Mouse (Mus musculus): Measurements from ENCODE around the gene Slc44a2. TPM values are rescaled to one million over a fixed set of nuclear protein-coding genes. Genes with fewer than 3 reads are reported as not detected.
A peak's percentile ranks its signal among the peaks of the same experiment; 100 is the strongest.

Gene Slc44a2
- polyA plus RNA-seq (2016; fragmentation: Nextera tagmentation; extraction: Ambion mirVana) = 78.4 and 85.2 TPM in 2 replicates

DNA sequence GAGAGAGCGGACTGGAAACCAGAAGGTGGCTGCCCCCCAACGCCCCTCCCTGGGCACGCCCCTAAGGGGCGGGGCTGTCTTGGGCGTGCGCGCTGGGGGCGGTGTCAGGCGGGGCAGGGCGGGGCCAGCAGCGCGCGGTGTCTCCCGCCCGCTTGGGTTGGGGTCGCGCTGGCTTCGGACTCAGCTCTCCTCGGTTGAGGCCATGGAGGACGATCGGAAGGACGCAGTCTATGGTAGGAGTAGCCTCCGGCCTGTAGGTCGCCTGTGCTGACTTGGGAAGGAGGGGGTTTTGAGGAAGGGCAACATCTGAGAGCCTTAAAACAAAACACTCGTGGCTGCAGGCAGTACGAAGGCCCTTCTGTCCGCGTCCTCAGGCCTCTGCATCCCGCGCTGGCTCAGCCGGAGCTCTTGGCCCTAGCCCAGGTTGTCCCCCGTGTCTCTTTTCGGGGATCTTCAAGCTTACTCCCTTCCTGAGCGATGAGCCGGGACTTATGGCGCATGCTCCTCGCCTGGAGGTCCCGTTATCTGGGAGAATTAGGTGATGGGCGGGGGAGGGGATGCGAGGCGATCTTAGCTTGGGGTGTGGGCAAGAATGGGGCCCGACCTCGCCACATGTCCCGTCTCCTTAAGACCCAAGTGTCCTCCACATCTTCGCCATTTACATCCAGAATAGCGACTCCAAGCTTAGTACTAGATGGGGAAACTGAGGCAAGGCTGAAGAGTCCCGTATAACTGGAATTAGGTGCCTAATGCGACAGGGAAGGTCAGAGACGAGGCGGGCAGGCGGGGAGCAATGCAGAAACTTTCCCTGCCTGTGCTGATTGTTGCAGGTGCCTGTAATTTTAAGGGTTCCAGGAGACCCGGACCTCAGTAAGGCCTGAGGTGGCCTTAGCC is at the start of gene Slc44a2:
Slc44a2 (plus strand) TSS at position 80 of the 894 bp plus-strand sequence.
- Histone ChIP-seq H3K4me3 (peak within 1 kb of the TSS; percentile 80), H3K9me3 (no peaks in the 10 kb centered on the region), H3K9ac (peak within 1 kb of the TSS; percentile 78), H3K27me3 (replicated peaks) (no peaks in the 10 kb centered on the region), H3K4me1 (peaks cover 24% of the 10 kb centered on the region), H3K4me2 (replicated peaks) (peak within 1 kb of the TSS; percentile 92), H3K27ac (no peak within 1 kb of the TSS), H3K36me3 (peaks cover 3% of the 10 kb centered on the region; the same call in 1 of the 2 replicates)
- WGBS = under 1% methylated on average over 52 of the region's 52 CpGs
- peak; percentile 93 for ATAC-seq (ENCODE audit: low FRiP score, low read depth)

GRCm38 (mm10) chr9:21272391-21272790 is 48.1 kb upstream of the Slc44a2 start:
- H3K9me3 ChIP-seq = no peaks in the 10 kb centered on the region
- H3K4me3 ChIP-seq = no peak overlapping the region
- no peaks in the 10 kb centered on the region for H3K4me1 ChIP-seq
- peaks cover 90% of the 10 kb centered on the region for H3K36me3 ChIP-seq
- no peak overlapping the region for H3K27ac ChIP-seq
- H3K9ac ChIP-seq = no peak overlapping the region
- no peak overlapping the region for H3K4me2 ChIP-seq (replicated peaks)
- WGBS = 91% methylated on average over 9 of the region's 9 CpGs
- H3K27me3 ChIP-seq (replicated peaks) = no peaks in the 10 kb centered on the region
- ATAC-seq (ENCODE audit: low FRiP score, low read depth) = no peak

DNA sequence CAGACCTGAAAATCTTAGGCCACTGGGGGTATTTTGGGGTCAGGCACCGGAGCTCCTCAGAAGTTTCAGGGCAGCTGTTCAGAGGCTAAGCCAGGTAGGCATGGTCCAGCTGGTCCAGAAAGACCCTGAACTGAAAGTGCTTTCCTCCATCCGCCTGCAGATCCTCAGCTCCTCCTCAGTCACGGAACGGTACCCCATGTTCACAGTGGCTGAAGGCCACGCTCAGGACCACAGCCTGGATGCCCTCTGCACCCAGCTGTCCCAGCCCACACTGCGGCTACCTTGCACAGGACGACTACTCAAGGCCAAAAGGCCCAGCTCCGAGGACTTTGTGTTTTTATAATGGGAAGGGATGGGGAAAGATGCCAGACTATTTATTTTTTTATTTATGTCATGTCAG is 47.4 kb upstream of the Slc44a2 start:
- WGBS = 88% methylated on average over 8 of the region's 8 CpGs
- Histone ChIP-seq H3K4me2 (replicated peaks) (no peak overlapping the region), H3K9me3 (no peaks in the 10 kb centered on the region), H3K4me1 (no peaks in the 10 kb centered on the region), H3K36me3 (peaks cover 96% of the 10 kb centered on the region), H3K4me3 (no peak overlapping the region), H3K27me3 (replicated peaks) (no peaks in the 10 kb centered on the region), H3K9ac (no peak overlapping the region), H3K27ac (no peak overlapping the region)
- no peak for ATAC-seq (ENCODE audit: low FRiP score, low read depth)

DNA sequence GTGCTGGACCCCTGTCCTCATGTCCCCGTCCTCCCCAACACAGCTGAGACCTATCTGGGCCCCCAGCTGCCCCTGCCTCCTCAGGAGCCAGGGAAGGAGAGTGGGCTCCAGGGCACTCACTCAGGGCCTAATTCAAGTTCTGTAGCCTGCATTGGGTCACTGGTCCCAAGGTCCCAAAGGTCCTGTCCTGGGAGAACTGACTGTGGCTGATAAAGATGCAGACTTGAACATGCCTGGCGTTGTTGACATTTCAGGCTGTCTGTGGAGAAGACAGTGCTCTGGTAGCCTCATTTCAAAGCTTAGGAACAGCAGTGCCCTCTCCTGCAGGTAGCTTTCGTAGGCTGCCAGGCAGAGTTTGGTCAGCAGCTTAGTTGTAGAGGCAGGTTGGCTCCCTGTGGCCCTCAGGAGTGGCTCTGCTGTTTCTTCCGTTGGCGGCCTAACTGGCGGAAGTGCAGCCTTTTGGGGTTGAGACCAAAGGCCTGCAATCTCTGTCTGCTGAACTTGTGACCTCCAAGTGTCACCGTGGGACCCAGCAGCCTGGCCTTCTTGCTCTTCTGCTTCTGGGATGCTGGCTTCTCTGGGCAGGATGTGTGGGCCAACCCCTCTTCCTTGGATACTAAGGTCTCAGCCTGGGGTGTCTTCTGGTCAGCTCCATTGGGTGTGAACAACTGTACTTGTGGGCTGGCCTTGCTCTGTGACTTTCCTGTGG is 46.8 kb upstream of the Slc44a2 start:
- ATAC-seq (ENCODE audit: low FRiP score, low read depth) = no peak
- H3K4me2 ChIP-seq (replicated peaks) = no peak overlapping the region
- no peak overlapping the region for H3K4me3 ChIP-seq
- H3K36me3 ChIP-seq = peaks cover 92% of the 10 kb centered on the region
- no peaks in the 10 kb centered on the region for H3K27me3 ChIP-seq (replicated peaks)
- 89% methylated on average over 7 of the region's 7 CpGs for WGBS
- H3K27ac ChIP-seq = no peak overlapping the region
- H3K9me3 ChIP-seq = no peaks in the 10 kb centered on the region
- no peak overlapping the region for H3K9ac ChIP-seq
- no peaks in the 10 kb centered on the region for H3K4me1 ChIP-seq

GRCm38 (mm10) chr9:21274336-21274735 is 46.2 kb upstream of the Slc44a2 start:
- WGBS = 97% methylated on average over 3 of the region's 3 CpGs
- Histone ChIP-seq H3K9me3 (no peaks in the 10 kb centered on the region), H3K4me3 (no peak overlapping the region), H3K4me2 (replicated peaks) (no peak overlapping the region), H3K27ac (no peak overlapping the region), H3K27me3 (replicated peaks) (no peaks in the 10 kb centered on the region), H3K9ac (no peak overlapping the region), H3K4me1 (no peaks in the 10 kb centered on the region), H3K36me3 (peaks cover 90% of the 10 kb centered on the region)
- ATAC-seq (ENCODE audit: low FRiP score, low read depth) = no peak

DNA sequence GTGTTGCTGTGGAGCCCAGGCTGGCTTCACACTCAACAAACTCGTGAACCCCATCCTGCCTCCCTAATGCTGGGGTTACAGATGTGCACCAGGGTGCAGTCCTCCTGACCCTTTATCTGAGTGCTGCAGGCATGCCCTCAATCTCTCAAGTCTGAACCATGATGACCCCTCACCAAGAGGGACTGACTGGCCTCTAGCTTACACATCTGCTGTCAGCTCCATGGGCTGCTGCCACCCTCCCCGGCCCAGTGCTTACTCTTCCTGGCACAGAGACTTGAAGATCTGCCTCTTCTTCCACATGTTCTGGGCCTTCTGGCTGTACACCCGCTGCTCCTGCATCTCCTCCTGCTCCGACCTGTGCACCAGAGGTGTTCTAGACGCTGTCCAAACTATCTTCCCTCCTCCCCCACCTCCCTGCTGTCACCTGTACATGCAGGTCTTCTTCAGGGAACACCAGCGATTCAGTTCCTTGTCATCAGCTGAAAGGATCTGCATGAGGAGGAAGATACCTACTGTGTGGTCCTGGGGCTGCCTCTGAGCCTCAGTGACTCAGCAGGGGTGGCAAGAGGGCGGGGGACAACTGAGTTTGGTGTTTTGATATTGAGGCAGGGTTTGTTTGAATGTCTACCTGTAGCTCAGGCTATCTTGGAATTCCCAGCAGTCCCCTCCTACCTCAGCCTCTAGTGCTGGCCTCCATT is 45.3 kb upstream of the Slc44a2 start:
- Histone ChIP-seq H3K4me3 (no peak overlapping the region), H3K9me3 (no peaks in the 10 kb centered on the region), H3K27me3 (replicated peaks) (no peaks in the 10 kb centered on the region), H3K4me1 (no peaks in the 10 kb centered on the region), H3K9ac (no peak overlapping the region), H3K4me2 (replicated peaks) (no peak overlapping the region), H3K27ac (no peak overlapping the region), H3K36me3 (peaks cover 91% of the 10 kb centered on the region)
- 87% methylated on average over 7 of the region's 7 CpGs for WGBS
- ATAC-seq (ENCODE audit: low FRiP score, low read depth) = no peak

- no peak for ATAC-seq (ENCODE audit: low FRiP score, low read depth)
- H3K4me2 ChIP-seq (replicated peaks) = no peak overlapping the region
- H3K4me3 ChIP-seq = no peak overlapping the region
- peaks cover 89% of the 10 kb centered on the region for H3K36me3 ChIP-seq
- H3K4me1 ChIP-seq = no peaks in the 10 kb centered on the region
- H3K27ac ChIP-seq = no peak overlapping the region
- H3K27me3 ChIP-seq (replicated peaks) = no peaks in the 10 kb centered on the region
- H3K9ac ChIP-seq = no peak overlapping the region
- no peaks in the 10 kb centered on the region for H3K9me3 ChIP-seq
- 92% methylated on average over 12 of the region's 12 CpGs for WGBS
Measured at GRCm38 (mm10) chr9:21275727-21276126, 44.8 kb upstream of the Slc44a2 start.

GRCm38 (mm10) chr9:21276307-21276706 is 44.2 kb upstream of the Slc44a2 start:
- no peak overlapping the region for H3K4me3 ChIP-seq
- no peaks in the 10 kb centered on the region for H3K27me3 ChIP-seq (replicated peaks)
- no peaks in the 10 kb centered on the region for H3K4me1 ChIP-seq
- WGBS = 90% methylated on average over 8 of the region's 8 CpGs
- no peak overlapping the region for H3K27ac ChIP-seq
- no peaks in the 10 kb centered on the region for H3K9me3 ChIP-seq
- H3K9ac ChIP-seq = no peak overlapping the region
- H3K4me2 ChIP-seq (replicated peaks) = no peak overlapping the region
- H3K36me3 ChIP-seq = peaks cover 89% of the 10 kb centered on the region
- ATAC-seq (ENCODE audit: low FRiP score, low read depth) = no peak

DNA sequence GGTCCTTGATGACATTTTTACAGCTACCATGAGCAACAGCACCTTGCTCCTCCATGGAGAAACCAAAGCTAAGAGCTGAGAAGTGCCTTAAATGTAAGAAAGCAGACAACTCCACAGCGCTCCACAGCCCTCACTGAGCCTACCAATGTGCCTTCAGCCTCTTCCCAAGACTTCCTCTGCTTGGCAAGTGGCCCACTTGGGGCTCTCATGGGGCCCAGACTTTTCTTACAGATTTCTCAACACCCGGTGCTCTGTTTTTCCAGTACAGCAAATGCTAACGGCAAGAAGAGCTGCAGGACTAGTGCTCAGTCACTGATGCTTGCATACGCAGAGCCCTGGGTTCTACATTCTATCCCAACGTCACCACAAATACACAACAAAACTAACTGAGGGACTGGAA is 42.7 kb upstream of the Slc44a2 start:
- Histone ChIP-seq H3K27ac (no peak overlapping the region), H3K9me3 (no peaks in the 10 kb centered on the region), H3K9ac (no peak overlapping the region), H3K27me3 (replicated peaks) (no peaks in the 10 kb centered on the region), H3K4me2 (replicated peaks) (no peak overlapping the region), H3K4me3 (no peak overlapping the region), H3K36me3 (peaks cover 84% of the 10 kb centered on the region), H3K4me1 (no peaks in the 10 kb centered on the region)
- 95% methylated on average over 5 of the region's 5 CpGs for WGBS
- ATAC-seq (ENCODE audit: low FRiP score, low read depth) = no peak

GRCm38 (mm10) chr9:21283591-21283990 is 36.9 kb upstream of the Slc44a2 start:
- ATAC-seq (ENCODE audit: low FRiP score, low read depth) = no peak
- peaks cover 16% of the 10 kb centered on the region for H3K4me1 ChIP-seq
- H3K9me3 ChIP-seq = no peaks in the 10 kb centered on the region
- no peak overlapping the region for H3K9ac ChIP-seq
- H3K36me3 ChIP-seq = peaks cover 49% of the 10 kb centered on the region
- H3K4me3 ChIP-seq = no peak overlapping the region
- H3K4me2 ChIP-seq (replicated peaks) = no peak overlapping the region
- 91% methylated on average over 5 of the region's 5 CpGs for WGBS
- no peaks in the 10 kb centered on the region for H3K27me3 ChIP-seq (replicated peaks)
- H3K27ac ChIP-seq = no peak overlapping the region

DNA sequence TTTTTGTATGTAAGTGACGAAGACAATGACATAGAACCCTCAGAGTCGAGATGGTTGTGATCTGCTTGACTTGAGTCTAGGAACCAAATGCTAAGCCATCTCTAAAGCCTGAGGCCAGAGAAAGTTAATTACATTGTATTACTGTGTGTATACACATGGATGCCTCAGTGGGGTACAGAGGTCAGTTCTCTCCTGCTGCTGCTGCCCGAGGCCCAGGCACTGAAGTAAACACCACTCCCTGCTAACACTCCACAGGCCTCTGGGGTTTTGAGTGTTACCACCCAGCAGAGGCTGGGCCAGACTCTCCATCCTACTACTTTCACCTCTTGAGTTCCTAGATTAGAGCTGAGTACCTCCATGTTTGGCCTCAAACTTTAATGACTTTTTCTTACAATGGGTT is 36.5 kb upstream of the Slc44a2 start:
- WGBS = 87% methylated on average over 3 of the region's 3 CpGs
- no peak overlapping the region for H3K27ac ChIP-seq
- no peak overlapping the region for H3K4me2 ChIP-seq (replicated peaks)
- H3K36me3 ChIP-seq = peaks cover 47% of the 10 kb centered on the region
- H3K4me1 ChIP-seq = peaks cover 20% of the 10 kb centered on the region
- ATAC-seq (ENCODE audit: low FRiP score, low read depth) = no peak
- H3K9ac ChIP-seq = no peak overlapping the region
- H3K9me3 ChIP-seq = no peaks in the 10 kb centered on the region
- no peaks in the 10 kb centered on the region for H3K27me3 ChIP-seq (replicated peaks)
- H3K4me3 ChIP-seq = no peak overlapping the region

- peak overlapping the region; percentile 70; the same call in 1 of the 2 replicates for H3K4me3 ChIP-seq
- H3K27me3 ChIP-seq (replicated peaks) = no peaks in the 10 kb centered on the region
- 72% methylated on average over 3 of the region's 3 CpGs for WGBS
Measured at GRCm38 (mm10) chr9:21286753-21287152, 33.7 kb upstream of the Slc44a2 start.

More at GRCm38 (mm10) chr9:21286753-21287152, 33.7 kb upstream of the Slc44a2 start:
- peak overlapping the region; percentile 89 for H3K4me2 ChIP-seq (replicated peaks)
- peaks cover 22% of the 10 kb centered on the region for H3K36me3 ChIP-seq
- H3K4me1 ChIP-seq = peaks cover 32% of the 10 kb centered on the region
- ATAC-seq (ENCODE audit: low FRiP score, low read depth) = no peak
- no peaks in the 10 kb centered on the region for H3K9me3 ChIP-seq
- H3K27ac ChIP-seq = no peak overlapping the region
- peak overlapping the region; percentile 71; the same call in 1 of the 2 replicates for H3K9ac ChIP-seq

Measured in neural tube, embryonic 12.5 days (tissue).